Mouse (Mus musculus) C2C12 (cell line): ENCODE measurements at regions not wholly inside any gene's neighbourhood (a gene's known extent, or its start where the extent isn't known, plus 50 kb on each side); places are given as distances from the start of the nearest gene placed in this dataset.

Source experiments
- H3K27me3 ChIP-seq: one replicate; pipeline ENCODE4 v1.6.1; 2011; ENCODE audit not compliant: control insufficient read depth, insufficient read depth, insufficient read length
- H3K36me3 ChIP-seq: one replicate; pipeline ENCODE4 v1.6.1; 2011; ENCODE audit not compliant: control insufficient read depth, insufficient read depth
- H3K4me3 ChIP-seq: one replicate; pipeline ENCODE4 v1.5.1; 2011; ENCODE audit warnings: mild to moderate bottlenecking, control low read depth; ENCODE audit not compliant: poor library complexity, insufficient read depth, severe bottlenecking
- H3K79me2 ChIP-seq: one replicate; pipeline ENCODE4 v1.6.1; 2011; ENCODE audit not compliant: control insufficient read depth, insufficient read depth
- H3K79me3 ChIP-seq: one replicate; pipeline ENCODE4 v1.6.1; 2011; ENCODE audit warnings: low read depth, control low read depth
- H3ac ChIP-seq: one replicate; pipeline ENCODE3; 2011; ENCODE audit warnings: low read depth; ENCODE audit not compliant: control insufficient read depth, insufficient read length
- CEBPB ChIP-seq: IDR thresholded peaks from one replicate; pipeline ENCODE4 v1.6.1; 2011; ENCODE audit warnings: low read depth, mild to moderate bottlenecking, control low read depth, moderate library complexity
- CTCF ChIP-seq: IDR thresholded peaks from one replicate; pipeline ENCODE4 v1.5.1; 2011; ENCODE audit not compliant: control insufficient read depth, insufficient read depth, insufficient read length
- FOSL1 ChIP-seq: IDR thresholded peaks from one replicate; pipeline ENCODE4 v1.8.0; 2011; ENCODE audit warnings: mild to moderate bottlenecking, low read length; ENCODE audit not compliant: poor library complexity, insufficient read depth, severe bottlenecking
- MAX ChIP-seq: IDR thresholded peaks from one replicate; pipeline ENCODE4 v1.6.1; 2011; ENCODE audit warnings: mild to moderate bottlenecking, control low read depth
- MYOD1 ChIP-seq: IDR thresholded peaks from one replicate; pipeline ENCODE4 v1.6.1; 2011; ENCODE audit warnings: low read depth; ENCODE audit not compliant: control insufficient read depth, insufficient read length
- MYOG ChIP-seq: IDR thresholded peaks from one replicate; pipeline ENCODE4 v1.6.1; 2011; ENCODE audit not compliant: control insufficient read depth, insufficient read length; ENCODE audit errors: extremely low read depth
- USF1 ChIP-seq: IDR thresholded peaks from one replicate; pipeline ENCODE4 v1.6.1; 2011; ENCODE audit warnings: low read depth, mild to moderate bottlenecking, control low read depth, moderate library complexity

DNA sequence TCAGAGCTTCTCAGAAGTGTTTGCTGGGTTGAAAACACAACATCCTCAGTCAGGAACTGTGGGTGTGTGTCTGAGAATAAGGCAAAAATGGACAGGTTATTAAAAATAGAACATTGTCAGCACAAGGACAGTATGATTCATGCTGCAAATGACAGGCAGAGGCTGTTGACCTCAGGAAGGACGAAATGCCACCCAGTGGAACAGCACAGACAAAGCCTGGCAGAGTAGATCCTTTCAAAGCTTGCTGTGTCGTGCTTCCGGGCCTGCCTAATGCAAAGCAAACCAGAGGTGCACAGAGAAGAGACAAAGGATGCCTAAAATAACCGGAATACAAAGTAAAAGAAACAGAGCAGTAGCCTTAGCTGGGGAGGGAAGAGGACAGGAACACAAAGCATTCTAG lies 54.4 kb upstream of the Tnrc6a start:
- TF ChIP-seq FOSL1 (no peak), USF1 (no peak), MYOD1 (no peak), MYOG (no peak), CEBPB (no peak), CTCF (no peak), MAX (no peak)
- no peak overlapping the region for H3ac ChIP-seq
- no peaks in the 10 kb centered on the region for H3K79me2 ChIP-seq
- H3K4me3 ChIP-seq = no peak overlapping the region
- H3K36me3 ChIP-seq = no peaks in the 10 kb centered on the region
- no peaks in the 10 kb centered on the region for H3K79me3 ChIP-seq
- H3K27me3 ChIP-seq = no peaks in the 10 kb centered on the region

DNA sequence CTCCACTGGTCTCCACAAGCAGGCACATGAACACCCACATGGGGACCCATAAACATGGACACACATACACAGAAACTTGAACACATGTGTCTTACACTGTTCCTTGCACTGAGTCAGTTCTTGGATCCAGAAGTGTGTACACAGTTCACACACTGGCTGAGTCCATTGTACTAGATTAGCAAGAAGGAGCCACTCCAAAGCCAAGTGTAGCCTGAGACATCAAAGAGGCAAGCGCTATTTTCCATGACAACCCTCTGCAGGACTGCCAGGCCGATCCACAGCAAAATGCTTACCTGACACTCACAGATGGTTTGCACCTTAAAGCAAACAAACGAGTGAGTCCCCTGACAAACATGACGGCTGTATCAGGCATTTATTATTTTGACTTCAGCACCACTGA lies 52.8 kb upstream of the Tnrc6a start:
- TF ChIP-seq CTCF (no peak), MYOG (no peak), FOSL1 (no peak), USF1 (no peak), MYOD1 (no peak), MAX (no peak), CEBPB (no peak)
- H3K79me2 ChIP-seq = no peaks in the 10 kb centered on the region
- no peak overlapping the region for H3ac ChIP-seq
- H3K27me3 ChIP-seq = no peaks in the 10 kb centered on the region
- no peaks in the 10 kb centered on the region for H3K79me3 ChIP-seq
- H3K4me3 ChIP-seq = no peak overlapping the region
- no peaks in the 10 kb centered on the region for H3K36me3 ChIP-seq
